Mouse (Mus musculus) large intestine, adult 2 months (tissue): ENCODE data around the gene Rap1gap. TPM values are rescaled to one million over a fixed set of nuclear protein-coding genes. Genes with fewer than 3 reads are reported as not detected.

Experiments
- DNase-seq: peaks from one replicate; pipeline ENCODE4 v3.0.0-alpha.2; 2012; ENCODE audit warnings: low read depth, low spot score
- WGBS: fragments of 180-500 bp; shearing (Covaris S2); methylation state at CpG from one replicate; pipeline ENCODE4 v1.1.7; 2018; 5-methylcytosine and 5-hydroxymethylcytosine counted together
- polyA plus RNA-seq: library from polyadenylated mRNA; depleted of rRNA; stranded (reverse); fragments of >200 nt; gene quantifications from 2 replicates; pipeline ENCODE4 v1.2.3, GENCODE M21; 2012

Rap1gap gene
- polyA plus RNA-seq, 1 experiment = 45.2 TPM

- DNase-seq = no peak
- 81% methylated on average over 3 of the region's 3 CpGs for WGBS
Observed at GRCm38 (mm10) chr4:137732361-137732760, 67.8 kb downstream of the Rap1gap start.

DNA sequence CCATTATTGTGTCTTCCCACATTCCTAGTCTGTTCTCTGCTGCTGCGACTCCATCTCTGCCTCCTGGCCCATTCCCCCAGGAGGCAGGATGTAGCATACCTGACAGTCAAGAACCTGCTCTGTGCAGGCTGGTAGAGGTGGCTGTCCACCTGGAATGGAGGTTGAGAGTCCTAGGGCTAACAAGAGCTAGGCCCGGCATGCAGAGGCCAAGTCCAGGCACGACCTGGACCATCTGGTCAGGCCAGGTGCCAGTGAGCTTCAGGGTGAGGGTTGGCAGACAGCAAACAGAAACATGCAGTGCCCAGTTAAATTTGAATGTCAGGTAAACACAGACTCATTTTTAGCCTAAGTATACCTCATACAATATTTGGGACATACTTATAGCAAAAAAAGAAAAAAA, 68.4 kb downstream of the Rap1gap start:
- no peak for DNase-seq
- 62% methylated on average over 3 of the region's 3 CpGs for WGBS

GRCm38 (mm10) chr4:137733459-137733858, 68.9 kb downstream of the Rap1gap start:
- DNase-seq = no peak
- 72% methylated on average over 5 of the region's 5 CpGs for WGBS

DNA sequence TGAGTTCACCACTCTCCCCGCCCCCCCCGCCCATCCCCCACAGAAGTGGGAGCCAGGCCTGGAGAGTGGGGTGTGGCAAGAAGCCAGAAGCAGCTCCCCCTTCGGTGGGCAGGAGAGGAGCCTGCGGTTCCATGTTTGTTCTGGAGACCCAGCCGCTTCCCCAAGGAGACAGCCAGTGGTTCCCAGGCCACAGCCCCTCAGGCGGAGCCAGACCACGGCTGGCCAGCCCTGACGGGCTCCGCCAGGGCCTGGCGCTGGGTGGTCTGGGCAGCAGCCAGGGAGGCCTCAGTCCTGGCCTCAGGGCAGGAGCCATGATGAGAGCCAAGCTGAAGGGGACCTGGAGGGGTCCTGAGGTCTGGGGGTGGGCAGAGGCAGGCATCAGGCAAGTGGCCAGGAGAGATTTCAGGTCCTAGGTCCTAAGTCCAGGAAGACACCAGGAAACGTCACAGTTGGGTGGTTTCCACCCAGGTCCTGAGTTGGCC, 71.7 kb downstream of the Rap1gap start:
- 38% methylated on average over 11 of the region's 11 CpGs for WGBS
- no peak for DNase-seq

- 43% methylated on average over 3 of the region's 3 CpGs for WGBS
- DNase-seq = no peak
Observed at GRCm38 (mm10) chr4:137737760-137738159, 73.2 kb downstream of the Rap1gap start.

GRCm38 (mm10) chr4:137739151-137739923, 74.8 kb downstream of the Rap1gap start:
- no peak for DNase-seq
- WGBS = 58% methylated on average over 9 of the region's 9 CpGs

GRCm38 (mm10) chr4:137740350-137740749, 75.8 kb downstream of the Rap1gap start:
- 79% methylated on average over 7 of the region's 7 CpGs for WGBS
- no peak for DNase-seq

- DNase-seq = no peak
- WGBS = 68% methylated on average over 7 of the region's 7 CpGs
Observed at GRCm38 (mm10) chr4:137743791-137744190, 79.3 kb downstream of the Rap1gap start.

- no peak for DNase-seq
- 65% methylated on average over 13 of the region's 13 CpGs for WGBS
Observed at GRCm38 (mm10) chr4:137744433-137744918, 80.0 kb downstream of the Rap1gap start.

GRCm38 (mm10) chr4:137747091-137747490, 82.6 kb downstream of the Rap1gap start:
- no peak for DNase-seq
- 72% methylated on average over 9 of the region's 9 CpGs for WGBS

DNA sequence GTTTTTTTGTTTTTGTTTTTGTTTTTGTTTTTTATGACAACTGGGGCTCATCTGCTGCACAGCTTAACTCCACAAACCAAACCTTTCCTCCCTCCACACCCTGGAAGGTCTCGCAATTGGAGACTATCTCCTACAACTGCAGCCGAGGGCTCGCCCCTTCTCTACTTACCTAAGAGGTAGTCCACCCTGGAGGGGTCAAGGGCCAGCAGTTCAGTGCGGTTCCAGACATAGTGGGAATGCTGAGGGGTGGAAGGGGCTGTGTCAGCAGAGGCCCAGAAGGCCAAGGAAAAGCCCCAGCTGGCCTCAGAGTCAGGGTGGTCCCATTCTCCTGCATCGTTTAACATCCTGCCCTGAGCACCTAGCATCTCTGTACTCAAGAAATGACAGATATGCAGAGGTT, 83.1 kb downstream of the Rap1gap start:
- 53% methylated on average over 5 of the region's 5 CpGs for WGBS
- DNase-seq = no peak

DNA sequence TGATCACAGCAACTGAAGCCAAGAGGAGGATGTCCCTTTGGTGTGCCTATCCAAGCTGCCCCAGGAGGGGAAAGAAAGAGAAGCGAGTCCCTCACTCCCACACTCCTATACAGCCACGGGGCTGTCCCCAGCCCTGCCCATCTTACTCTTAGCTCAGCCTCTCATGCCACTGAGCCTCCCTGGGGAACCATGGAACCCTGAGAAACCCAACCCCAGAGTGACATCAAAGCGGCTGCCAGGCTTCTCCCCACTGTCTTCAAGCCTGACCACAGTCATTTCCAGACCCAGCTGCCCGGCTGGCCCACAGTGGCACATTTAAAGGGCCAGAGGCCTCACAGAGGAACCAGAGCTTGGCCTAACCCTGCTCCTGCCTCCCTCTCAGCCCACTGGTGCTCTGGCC, 84.2 kb downstream of the Rap1gap start:
- no peak for DNase-seq

GRCm38 (mm10) chr4:137749680-137750079, 85.2 kb downstream of the Rap1gap start:
- DNase-seq = no peak
- 71% methylated on average over 9 of the region's 9 CpGs for WGBS

More for the DNA sequence above, 84.2 kb downstream of the Rap1gap start:
- WGBS = 53% methylated on average over 4 of the region's 4 CpGs

DNA sequence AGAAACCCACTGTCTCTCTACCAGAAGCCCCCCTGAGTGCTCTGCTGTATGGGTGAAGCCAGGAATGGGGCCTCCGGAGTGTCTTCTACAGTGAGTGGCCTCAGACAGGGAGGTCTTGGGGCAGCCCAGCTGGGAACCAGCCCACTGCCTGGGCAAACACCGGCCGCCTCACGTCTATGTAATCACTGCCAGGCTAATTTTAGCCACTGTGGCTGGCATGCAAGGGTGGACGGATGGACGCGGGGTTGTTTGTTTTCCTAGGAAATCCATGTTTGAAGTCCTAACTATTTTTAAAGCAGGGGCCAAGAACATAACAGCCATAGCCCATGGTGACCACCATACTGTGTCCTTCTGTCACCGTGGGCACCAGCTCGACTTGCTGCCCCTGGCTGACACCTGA, 85.6 kb downstream of the Rap1gap start:
- no peak for DNase-seq
- WGBS = 54% methylated on average over 9 of the region's 9 CpGs

- no peak for DNase-seq
- WGBS = 52% methylated on average over 8 of the region's 8 CpGs
Observed at GRCm38 (mm10) chr4:137751310-137751709, 86.8 kb downstream of the Rap1gap start.

DNA sequence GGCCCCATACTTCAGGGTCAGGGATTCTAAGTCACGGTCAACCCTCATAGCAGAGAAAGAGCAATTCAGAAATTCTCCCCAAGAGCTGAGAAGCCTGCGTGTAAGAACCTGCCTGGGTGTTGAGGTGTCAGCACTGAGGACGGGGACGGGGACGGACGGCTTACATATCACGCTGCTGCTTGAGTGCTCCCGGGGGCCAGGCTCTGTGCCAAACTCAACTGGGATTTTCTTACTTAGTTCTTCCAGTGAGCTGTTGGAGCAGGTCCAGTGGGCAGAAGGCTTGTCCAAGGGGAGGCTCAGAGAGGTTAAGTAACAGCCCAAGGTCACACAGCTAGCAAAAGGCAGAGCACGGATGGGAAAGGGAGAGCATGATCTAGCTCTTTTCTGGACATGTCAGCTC, 87.2 kb downstream of the Rap1gap start:
- no peak for DNase-seq
- 58% methylated on average over 9 of the region's 9 CpGs for WGBS

DNA sequence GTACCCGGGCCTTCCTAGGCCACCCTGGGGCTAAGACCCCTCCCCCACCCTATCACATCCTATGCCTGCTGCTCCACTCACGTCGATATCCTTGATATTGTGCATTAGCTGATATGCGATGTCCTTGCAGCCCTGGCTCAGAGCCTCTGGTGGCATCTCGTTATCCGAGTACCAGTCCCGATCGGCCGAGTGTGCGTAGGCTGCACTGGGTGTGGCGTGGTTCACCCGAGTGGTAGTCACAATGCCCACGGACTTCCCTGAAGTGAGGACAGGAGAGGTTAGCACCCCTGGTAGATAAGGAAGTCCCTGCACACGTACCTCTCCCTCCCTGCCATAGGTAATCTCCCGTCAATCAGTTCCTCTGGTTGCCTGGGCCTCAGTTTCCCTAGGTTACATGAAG, 87.9 kb downstream of the Rap1gap start:
- no peak for DNase-seq
- WGBS = 79% methylated on average over 15 of the region's 15 CpGs

GRCm38 (mm10) chr4:137753199-137753598, 88.7 kb downstream of the Rap1gap start:
- 70% methylated on average over 7 of the region's 7 CpGs for WGBS
- no peak for DNase-seq

DNA sequence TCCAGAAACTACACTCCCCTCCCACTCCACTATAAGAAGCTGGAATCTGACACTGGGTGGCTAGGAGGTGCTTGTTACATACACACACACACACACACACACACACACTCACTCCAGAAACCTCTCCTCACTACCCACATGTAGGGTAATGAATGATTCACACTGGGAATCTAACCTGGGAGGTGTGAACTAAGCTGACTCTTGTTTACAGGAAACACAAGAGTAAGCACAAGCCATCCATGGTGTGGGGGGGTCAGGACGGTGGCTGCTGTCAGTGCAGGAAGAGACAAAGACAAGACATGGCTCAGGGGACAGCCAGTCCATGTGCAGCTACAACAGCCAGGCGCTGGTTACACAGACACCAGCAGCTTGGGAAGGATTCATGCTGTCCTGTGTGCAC, 89.9 kb downstream of the Rap1gap start:
- WGBS = 74% methylated on average over 2 of the region's 2 CpGs
- no peak for DNase-seq

- WGBS = 81% methylated on average over 9 of the region's 9 CpGs
- DNase-seq = no peak
Observed at GRCm38 (mm10) chr4:137762886-137763285, 98.4 kb downstream of the Rap1gap start.

DNA sequence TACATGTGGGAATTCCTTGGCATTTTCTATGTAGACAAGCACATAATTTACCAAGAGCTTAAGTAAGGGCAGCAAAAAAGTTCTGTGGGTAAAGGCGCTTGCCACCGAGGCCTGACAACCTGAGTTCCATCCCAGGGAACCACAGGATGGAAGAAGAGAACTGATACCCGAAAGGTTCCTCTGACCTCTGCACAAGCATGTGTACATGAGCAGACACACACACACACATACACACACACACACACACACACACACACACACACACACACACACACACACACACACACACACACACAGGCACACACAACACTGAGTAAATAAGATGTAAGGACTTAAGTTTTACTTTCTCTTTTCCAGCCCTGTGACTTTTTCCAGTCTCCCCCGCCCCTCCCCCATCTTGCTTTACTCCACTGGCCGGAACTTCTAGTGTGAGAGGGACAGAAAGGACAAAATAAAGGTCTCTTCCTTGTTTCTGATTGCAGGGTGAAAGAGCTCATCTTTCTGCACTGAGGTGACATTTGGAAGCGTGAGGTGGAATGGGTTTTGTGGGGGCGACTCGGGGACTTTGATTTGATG, 99.5 kb downstream of the Rap1gap start:
- no peak for DNase-seq
- 48% methylated on average over 8 of the region's 8 CpGs for WGBS
